ENCODE assay signal across 11 mouse cellular contexts in genomic region chr8:119855656-119856055, GRCm38 (mm10). TPM values are rescaled to one million over a fixed set of nuclear protein-coding genes. Genes with fewer than 3 reads are reported as not detected.
DNase-seq lines count a peak whose midpoint lies in the region; ATAC-seq and TF ChIP-seq lines count a peak whose summit lies in the region.
"Had no signal": no experiment of that assay in that cellular context is flagged by ENCODE, and none has a peak within 500 bp of the region (broad histone marks: within the 10 kb centered on the region; RNA-seq: fewer than 3 reads in every experiment).

No protein-coding gene starts in this region.

- peak; percentile 44 to 52 for DNase-seq in heart, adult 18-20 months
- DNase-seq in heart, postnatal 36 days, result no peak
- no peak for DNase-seq in midbrain, postnatal 0 days (ENCODE audit: low spot score)
- no peak for DNase-seq in midbrain, embryonic 10.5 days (ENCODE audit: low spot score)
- DNase-seq in kidney, adult 8-10 months, result peak; percentile 67 to 84
- DNase-seq in testis, postnatal 14 days (ENCODE audit: low spot score), result peak; percentile 74
- DNase-seq: lung, postnatal 36 days; retina, postnatal 1 day had no signal

- no peak overlapping the region for H3K9ac ChIP-seq in midbrain, postnatal 0 days (replicated peaks; ENCODE audit: low read length, poor library complexity, severe bottlenecking)
- no peak overlapping the region for H3K9ac ChIP-seq in forebrain, embryonic 13.5 days
- H3K9ac ChIP-seq: embryonic facial prominence, embryonic 12.5 days; limb, embryonic 12.5 days had no signal

- no peaks in the 10 kb centered on the region for H3K9me3 ChIP-seq in midbrain, postnatal 0 days (ENCODE audit: low read length)
- no peaks in the 10 kb centered on the region for H3K9me3 ChIP-seq in midbrain, embryonic 10.5 days (replicated peaks)
- H3K9me3 ChIP-seq in forebrain, embryonic 13.5 days (replicated peaks), result no peaks in the 10 kb centered on the region
- H3K9me3 ChIP-seq: embryonic facial prominence, embryonic 12.5 days; limb, embryonic 12.5 days had no signal

- TF ChIP-seq CTCF in midbrain, postnatal 0 days (IDR thresholded peaks at IDR 0.05), result peak; percentile 17; the same call in 1 of the 2 replicates

- no peaks in the 10 kb centered on the region for H3K27me3 ChIP-seq in midbrain, postnatal 0 days (ENCODE audit: insufficient read depth, low read length)
- peaks cover 18% of the 10 kb centered on the region for H3K27me3 ChIP-seq in midbrain, embryonic 10.5 days (ENCODE audit: low read depth, poor library complexity, severe bottlenecking)
- no peaks in the 10 kb centered on the region for H3K27me3 ChIP-seq in forebrain, embryonic 13.5 days
- H3K27me3 ChIP-seq: embryonic facial prominence, embryonic 12.5 days had no signal

- intact Hi-C loops in heart, postnatal 36 days (cut with DNase I), result no loop called here

- no peak for ATAC-seq in midbrain, postnatal 0 days (ENCODE audit: low FRiP score)
- no peak for ATAC-seq in forebrain, embryonic 13.5 days

- no peak overlapping the region for H3K27ac ChIP-seq in midbrain, postnatal 0 days (ENCODE audit: low read depth, low read length)
- H3K27ac ChIP-seq in midbrain, embryonic 10.5 days (replicated peaks), result no peak overlapping the region
- H3K27ac ChIP-seq in forebrain, embryonic 13.5 days, result no peak overlapping the region
- H3K27ac ChIP-seq: embryonic facial prominence, embryonic 12.5 days; limb, embryonic 12.5 days had no signal

- H3K4me3 ChIP-seq in midbrain, postnatal 0 days (ENCODE audit: low read depth, low read length), result no peak overlapping the region
- no peak overlapping the region for H3K4me3 ChIP-seq in midbrain, embryonic 10.5 days
- H3K4me3 ChIP-seq in forebrain, embryonic 13.5 days, result no peak overlapping the region
- H3K4me3 ChIP-seq: embryonic facial prominence, embryonic 12.5 days; limb, embryonic 12.5 days had no signal

- H3K4me1 ChIP-seq in midbrain, postnatal 0 days (ENCODE audit: insufficient read depth, low read length), result no peaks in the 10 kb centered on the region
- H3K4me1 ChIP-seq in midbrain, embryonic 10.5 days, result peaks cover 29% of the 10 kb centered on the region
- no peaks in the 10 kb centered on the region for H3K4me1 ChIP-seq in forebrain, embryonic 13.5 days
- H3K4me1 ChIP-seq: embryonic facial prominence, embryonic 12.5 days; limb, embryonic 12.5 days had no signal

- no peak overlapping the region for H3K4me2 ChIP-seq in midbrain, postnatal 0 days (ENCODE audit: low read depth, low read length, poor library complexity, severe bottlenecking)
- no peak overlapping the region for H3K4me2 ChIP-seq in forebrain, embryonic 13.5 days
- H3K4me2 ChIP-seq: embryonic facial prominence, embryonic 12.5 days; limb, embryonic 12.5 days had no signal

- WGBS in midbrain, postnatal 0 days, result 79% methylated on average over 5 of the region's 5 CpGs
- WGBS in midbrain, embryonic 10.5 days, result 79% methylated on average over 5 of the region's 5 CpGs
- 84% methylated on average over 5 of the region's 5 CpGs for WGBS in forebrain, embryonic 13.5 days

- no peaks in the 10 kb centered on the region for H3K36me3 ChIP-seq in midbrain, postnatal 0 days (ENCODE audit: insufficient read depth, low read length)
- H3K36me3 ChIP-seq in midbrain, embryonic 10.5 days, result no peaks in the 10 kb centered on the region
- H3K36me3 ChIP-seq in forebrain, embryonic 13.5 days (ENCODE audit: poor library complexity, severe bottlenecking), result no peaks in the 10 kb centered on the region
- H3K36me3 ChIP-seq: embryonic facial prominence, embryonic 12.5 days; limb, embryonic 12.5 days had no signal

RNA-seq across cellular contexts. Expression of gene Klhl36, which starts 6.4 kb away (rescaled TPM):
- 1 to 10 TPM; 2.3 to 3.0 TPM for total RNA-seq in heart, adult 18-20 months (2021)
- total RNA-seq in heart, postnatal 36 days (2021), result 1 to 10 TPM; 2.5 to 2.6 TPM
- total RNA-seq in midbrain, postnatal 0 days (2014; rRNA removed), result 28.2 and 31.0 TPM in 2 replicates
- polyA plus RNA-seq in midbrain, postnatal 0 days (2015; fragmentation: Nextera tagmentation; extraction: Ambion mirVana), result 19.5 and 21.0 TPM in 2 replicates
- polyA plus RNA-seq in midbrain, embryonic 10.5 days (2016; fragmentation: Nextera tagmentation; extraction: Ambion mirVana), result 12.8 and 13.0 TPM in 2 replicates
- polyA plus RNA-seq in forebrain, embryonic 13.5 days (2015; fragmentation: Nextera tagmentation; extraction: Ambion mirVana), result 10.8 and 12.6 TPM in 2 replicates

RNA-seq across cellular contexts. Expression of gene Cotl1, which starts 15.3 kb away (rescaled TPM):
- 10 to 100 TPM; 16.7 to 22.9 TPM for total RNA-seq in heart, adult 18-20 months (2021)
- total RNA-seq in heart, postnatal 36 days (2021), result 10 to 100 TPM; 17.5 to 19.0 TPM
- 223 and 238 TPM in 2 replicates for total RNA-seq in midbrain, postnatal 0 days (2014; rRNA removed)
- polyA plus RNA-seq in midbrain, postnatal 0 days (2015; fragmentation: Nextera tagmentation; extraction: Ambion mirVana), result 112 and 119 TPM in 2 replicates
- polyA plus RNA-seq in midbrain, embryonic 10.5 days (2016; fragmentation: Nextera tagmentation; extraction: Ambion mirVana), result 150 and 197 TPM in 2 replicates
- polyA plus RNA-seq in forebrain, embryonic 13.5 days (2015; fragmentation: Nextera tagmentation; extraction: Ambion mirVana), result 92.3 and 99.6 TPM in 2 replicates

RNA-seq across cellular contexts. Expression of gene Usp10, which starts 54.5 kb away (rescaled TPM):
- total RNA-seq in heart, adult 18-20 months (2021), result 10 to 100 TPM; 45.6 to 51.4 TPM
- total RNA-seq in heart, postnatal 36 days (2021), result 10 to 100 TPM; 45.5 to 50.8 TPM
- 88.5 and 88.8 TPM in 2 replicates for total RNA-seq in midbrain, postnatal 0 days (2014; rRNA removed)
- 93.6 and 94.6 TPM in 2 replicates for polyA plus RNA-seq in midbrain, postnatal 0 days (2015; fragmentation: Nextera tagmentation; extraction: Ambion mirVana)
- polyA plus RNA-seq in midbrain, embryonic 10.5 days (2016; fragmentation: Nextera tagmentation; extraction: Ambion mirVana), result 220 and 227 TPM in 2 replicates
- polyA plus RNA-seq in forebrain, embryonic 13.5 days (2015; fragmentation: Nextera tagmentation; extraction: Ambion mirVana), result 133 and 161 TPM in 2 replicates

RNA-seq across cellular contexts. Expression of gene Gm20388, which starts 55.0 kb away (rescaled TPM):
- total RNA-seq in heart, adult 18-20 months (2021), result 1 to 10 TPM in 1 of 2 experiments, not detected in 1; 4.0 TPM
- total RNA-seq in heart, postnatal 36 days (2021), result 1 to 10 TPM; 3.5 to 4.9 TPM
- 39.0 and 74.2 TPM in 2 replicates for total RNA-seq in midbrain, postnatal 0 days (2014; rRNA removed)
- polyA plus RNA-seq in midbrain, postnatal 0 days (2015; fragmentation: Nextera tagmentation; extraction: Ambion mirVana), result not detected in 2 replicates
- 7.1 and 7.3 TPM in 2 replicates for polyA plus RNA-seq in midbrain, embryonic 10.5 days (2016; fragmentation: Nextera tagmentation; extraction: Ambion mirVana)
- 5.6 and 13.1 TPM in 2 replicates for polyA plus RNA-seq in forebrain, embryonic 13.5 days (2015; fragmentation: Nextera tagmentation; extraction: Ambion mirVana)
- polyA plus RNA-seq: embryonic facial prominence, embryonic 12.5 days; limb, embryonic 12.5 days had no signal

Comparison
In these comparisons a context has a peak if more than half of its experiments do, and no peak if none do; other contexts are left out.
1. DNase-seq: peak in heart, adult 18-20 months (2 of 2), kidney, adult 8-10 months (2 of 2) and testis, postnatal 14 days (single experiment); none in heart, postnatal 36 days (0 of 2), midbrain, postnatal 0 days (single experiment) and midbrain, embryonic 10.5 days (single experiment).